Mouse (Mus musculus) effector memory CD4-positive, alpha-beta T cell, adult 7 months (primary cell): ENCODE data around the gene Pabpn1l. TPM values are rescaled to one million over a fixed set of nuclear protein-coding genes. Genes with fewer than 3 reads are reported as not detected.

Experiments
- polyA plus RNA-seq: library from polyadenylated mRNA; unstranded; fragments of 100-300 nt; shearing (Covaris generic); gene quantifications from one replicate; pipeline ENCODE4 v1.2.1, GENCODE M21; 2017

Pabpn1l gene
- polyA plus RNA-seq, result not detected

DNA sequence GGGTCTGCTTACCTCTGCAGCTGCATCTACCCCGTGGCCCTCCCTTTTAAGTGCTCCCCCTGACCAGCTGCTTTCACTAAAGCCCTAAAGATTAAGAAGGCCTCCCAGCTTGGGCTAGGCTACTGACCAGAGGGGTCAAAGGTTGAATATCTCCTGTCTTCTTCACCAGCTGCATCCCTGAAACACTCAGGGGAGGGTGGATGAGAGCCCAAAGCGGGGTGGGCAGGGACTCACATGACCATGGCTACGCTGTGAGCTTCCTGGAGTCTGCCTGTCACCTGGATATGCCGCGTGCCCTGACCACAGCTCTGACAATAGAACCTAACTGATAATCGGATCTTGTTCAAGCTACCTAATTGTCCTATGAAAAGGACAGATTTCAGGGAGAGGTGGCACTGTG is at the start of gene Pabpn1l:
Gene Pabpn1l, minus strand, starts transcription at position 13 of the 400 bp plus-strand sequence.

DNA sequence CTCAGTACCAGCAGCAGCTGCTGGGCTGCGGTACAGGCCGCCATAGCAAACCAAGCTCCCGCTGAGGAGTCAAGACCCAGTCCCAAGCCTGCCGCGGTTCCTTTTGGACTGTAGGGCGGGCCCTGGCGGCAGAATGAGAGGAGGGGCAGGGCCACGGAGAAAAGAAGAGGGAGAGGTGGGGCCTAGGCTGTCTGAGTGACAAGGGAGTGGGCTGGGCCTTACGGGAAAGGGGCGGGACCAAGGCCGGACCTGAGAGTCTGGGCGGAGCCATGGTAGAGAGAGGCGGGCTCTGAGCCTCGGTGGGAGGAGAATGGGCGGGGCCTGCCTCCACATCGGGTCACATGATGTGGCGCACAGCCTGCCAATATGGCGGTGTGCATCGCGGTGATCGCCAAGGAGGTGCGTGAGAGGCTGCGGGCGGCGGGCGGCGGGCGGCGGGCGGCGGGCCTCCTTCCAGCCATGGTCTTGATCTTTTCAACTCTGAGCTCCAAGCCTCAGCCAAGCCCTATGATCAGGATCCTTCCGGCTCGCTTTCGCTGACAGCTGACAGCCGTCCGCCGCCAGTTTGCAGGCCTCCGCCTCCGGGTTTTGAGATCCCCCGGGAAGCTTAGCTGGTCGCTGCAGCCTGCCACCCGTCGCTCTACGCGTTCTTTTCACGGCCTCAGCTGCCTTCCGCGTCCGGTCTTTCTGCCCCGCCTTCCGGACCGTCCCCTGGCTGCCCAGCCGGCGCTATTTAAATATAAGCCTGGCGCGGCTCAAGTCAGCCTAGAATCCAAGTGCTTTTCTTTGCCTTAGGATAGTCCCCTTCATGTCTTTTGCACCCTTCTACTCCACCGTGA is 11.0 kb downstream of the Pabpn1l start, which contains the start of the genes Galns and Trappc2l:
Gene Galns, minus strand, starts transcription at position 169 of the 839 bp plus-strand sequence.
Gene Trappc2l, plus strand, starts transcription at position 346 of the 839 bp plus-strand sequence.

DNA sequence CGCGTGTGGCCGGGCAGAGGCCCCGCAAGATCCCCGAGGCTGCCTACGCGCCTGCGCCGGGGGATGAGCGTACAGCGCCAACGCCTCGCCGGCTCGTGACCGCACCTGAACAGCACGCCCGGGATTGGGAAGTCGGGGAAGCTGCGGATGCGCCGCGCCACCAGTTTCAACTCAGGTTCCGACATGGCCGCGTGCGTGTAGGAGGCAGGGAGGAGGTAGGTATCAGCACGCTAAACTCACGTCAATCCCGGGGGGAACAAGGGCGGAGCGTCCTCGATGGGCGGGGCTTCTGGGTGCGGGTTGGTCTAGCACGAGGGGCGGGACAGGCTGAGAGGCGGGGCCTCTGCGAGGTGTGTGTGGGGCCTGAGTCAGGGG is 45.9 kb downstream of the Pabpn1l start, which contains the start of gene Aprt:
Gene Aprt, minus strand, starts transcription at position 262 of the 375 bp plus-strand sequence.

Other genes starting within 250 kb of the Pabpn1l start
- gene Zc3h18, start 246.1 kb downstream of the Pabpn1l start, polyA plus RNA-seq, result 53.8 TPM
- not detected for gene Il17c, start 200.7 kb downstream of the Pabpn1l start, polyA plus RNA-seq
- 489 TPM for gene Cyba, start 189.8 kb downstream of the Pabpn1l start, polyA plus RNA-seq
- 7.1 TPM for gene Mvd, start 179.3 kb downstream of the Pabpn1l start, polyA plus RNA-seq
- gene Snai3, start 162.0 kb downstream of the Pabpn1l start, polyA plus RNA-seq, result 11.0 TPM
- gene Rnf166, start 146.7 kb downstream of the Pabpn1l start, polyA plus RNA-seq, result 202 TPM
- gene Ctu2, start 146.6 kb downstream of the Pabpn1l start, polyA plus RNA-seq, result 47.3 TPM
- 36.6 TPM for gene Piezo1, start 71.4 kb downstream of the Pabpn1l start, polyA plus RNA-seq
- 115 TPM for gene Cdt1, start 54.7 kb downstream of the Pabpn1l start, polyA plus RNA-seq
- 185 TPM for gene Aprt, start 45.8 kb downstream of the Pabpn1l start, polyA plus RNA-seq
- gene Galns, start 11.3 kb downstream of the Pabpn1l start, polyA plus RNA-seq, result 5.6 TPM
- 43.7 TPM for gene Trappc2l, start 11.1 kb downstream of the Pabpn1l start, polyA plus RNA-seq
- gene Cbfa2t3, start 76.4 kb upstream of the Pabpn1l start, polyA plus RNA-seq, result 0.78 TPM
- gene Acsf3, start 152.7 kb upstream of the Pabpn1l start, polyA plus RNA-seq, result 4.3 TPM
- not detected for gene Cdh15, start 225.2 kb upstream of the Pabpn1l start, polyA plus RNA-seq